Mouse (Mus musculus) liver, embryonic 16.5 days (tissue): ENCODE measurements around the gene Schip1. TPM values are rescaled to one million over a fixed set of nuclear protein-coding genes. Genes with fewer than 3 reads are reported as not detected.

Experiments
- ATAC-seq: fragments of 200-750 bp; cut with Nextera tagmentation; 2 replicates; pipeline ENCODE4 v1.8.0; 2017; ENCODE audit warnings: low read depth, mild to moderate bottlenecking, moderate number of reproducible peaks, moderate library complexity
- H3K27ac ChIP-seq: fragments of 300-500 bp; sonication (generic); 2 replicates; pipeline ENCODE4 v1.5.1; 2014; ENCODE audit warnings: mild to moderate bottlenecking, low read length
- H3K27me3 ChIP-seq: fragments of 300-500 bp; sonication (generic); 2 replicates; pipeline ENCODE4 v1.6.1; 2014; ENCODE audit warnings: low read depth, low read length, mixed read lengths; ENCODE audit not compliant: control insufficient read depth, insufficient read depth
- H3K36me3 ChIP-seq: fragments of 300-500 bp; sonication (generic); 2 replicates; pipeline ENCODE4 v1.6.1; 2014; ENCODE audit warnings: mild to moderate bottlenecking; ENCODE audit not compliant: control insufficient read depth, insufficient read depth
- H3K4me1 ChIP-seq: fragments of 300-500 bp; sonication (generic); 2 replicates; pipeline ENCODE4 v1.6.1; 2014; ENCODE audit warnings: low read depth, low read length, mixed read lengths; ENCODE audit not compliant: control insufficient read depth
- H3K4me2 ChIP-seq: fragments of 300-500 bp; sonication (generic); 2 replicates; pipeline ENCODE4 v1.6.1; 2014; ENCODE audit warnings: low read depth, low read length, mixed read lengths
- H3K4me3 ChIP-seq: fragments of 300-500 bp; sonication (generic); 2 replicates; pipeline ENCODE4 v1.5.1; 2014; ENCODE audit warnings: low read depth, mild to moderate bottlenecking, low read length
- H3K9ac ChIP-seq: fragments of 300-500 bp; sonication (generic); 2 replicates; pipeline ENCODE4 v1.6.1; 2014; ENCODE audit warnings: low read depth, low read length
- H3K9me3 ChIP-seq: fragments of 300-500 bp; sonication (generic); replicated peaks from 2 replicates; pipeline ENCODE4 v1.6.1; 2016; ENCODE audit warnings: low read length; ENCODE audit not compliant: control insufficient read depth
- WGBS: fragments of 180-500 bp; shearing (Covaris S2); extraction: QIAGEN DNeasy Blood & Tissue Kit; methylation state at CpG from one replicate; pipeline ENCODE4 v1.1.7; 2014; ENCODE audit not compliant: insufficient replicate concordance; 5-methylcytosine and 5-hydroxymethylcytosine counted together
- polyA plus RNA-seq: library from polyadenylated mRNA; unstranded; fragments of >200 nt; fragmentation: Nextera tagmentation; extraction: Ambion mirVana; gene quantifications from 2 replicates; pipeline ENCODE4 v1.2.1, GENCODE M21; 2015

The Schip1 gene
- polyA plus RNA-seq, 1 experiment from 2014 or later, result 1.8 TPM

GRCm38 (mm10) chr3:68606730-68607129, 542.1 kb downstream of the Schip1 start:
- no peak overlapping the region for H3K4me3 ChIP-seq
- H3K36me3 ChIP-seq, result no peaks in the 10 kb centered on the region
- H3K9ac ChIP-seq, result no peak overlapping the region
- H3K27ac ChIP-seq, result no peak overlapping the region
- H3K4me1 ChIP-seq, result no peaks in the 10 kb centered on the region
- no peak for ATAC-seq
- 82% methylated on average over 8 of the region's 8 CpGs for WGBS
- H3K27me3 ChIP-seq, result no peaks in the 10 kb centered on the region
- H3K4me2 ChIP-seq, result no peak overlapping the region
- no peaks in the 10 kb centered on the region for H3K9me3 ChIP-seq

- no peaks in the 10 kb centered on the region for H3K36me3 ChIP-seq
Observed at GRCm38 (mm10) chr3:68607336-68607735, 542.7 kb downstream of the Schip1 start.

GRCm38 (mm10) chr3:68608848-68609497, 544.4 kb downstream of the Schip1 start:
- H3K9me3 ChIP-seq, result no peaks in the 10 kb centered on the region
- no peak overlapping the region for H3K4me3 ChIP-seq
- WGBS, result 72% methylated on average over 19 of the region's 19 CpGs
- H3K4me1 ChIP-seq, result no peaks in the 10 kb centered on the region
- no peak overlapping the region for H3K4me2 ChIP-seq
- no peak overlapping the region for H3K27ac ChIP-seq
- no peak for ATAC-seq
- H3K9ac ChIP-seq, result no peak overlapping the region
- no peaks in the 10 kb centered on the region for H3K36me3 ChIP-seq
- no peaks in the 10 kb centered on the region for H3K27me3 ChIP-seq

More at GRCm38 (mm10) chr3:68607336-68607735, 542.7 kb downstream of the Schip1 start:
- H3K27ac ChIP-seq, result no peak overlapping the region
- no peak overlapping the region for H3K4me3 ChIP-seq
- no peaks in the 10 kb centered on the region for H3K9me3 ChIP-seq
- H3K4me1 ChIP-seq, result no peaks in the 10 kb centered on the region
- H3K9ac ChIP-seq, result no peak overlapping the region
- H3K4me2 ChIP-seq, result no peak overlapping the region
- ATAC-seq, result peak; percentile 59; the same call in 1 of the 2 replicates
- 66% methylated on average over 8 of the region's 8 CpGs for WGBS
- no peaks in the 10 kb centered on the region for H3K27me3 ChIP-seq

GRCm38 (mm10) chr3:68610011-68610410, 545.4 kb downstream of the Schip1 start:
- H3K9me3 ChIP-seq, result no peaks in the 10 kb centered on the region
- H3K36me3 ChIP-seq, result no peaks in the 10 kb centered on the region
- H3K4me3 ChIP-seq, result no peak overlapping the region
- H3K9ac ChIP-seq, result no peak overlapping the region
- H3K27ac ChIP-seq, result no peak overlapping the region
- WGBS, result 55% methylated on average over 6 of the region's 6 CpGs
- H3K4me1 ChIP-seq, result no peaks in the 10 kb centered on the region
- ATAC-seq, result no peak
- H3K27me3 ChIP-seq, result no peaks in the 10 kb centered on the region
- no peak overlapping the region for H3K4me2 ChIP-seq

- Histone ChIP-seq H3K9me3 (no peaks in the 10 kb centered on the region), H3K27me3 (no peaks in the 10 kb centered on the region), H3K4me3 (no peak overlapping the region), H3K36me3 (no peaks in the 10 kb centered on the region), H3K9ac (no peak overlapping the region), H3K4me1 (no peaks in the 10 kb centered on the region), H3K27ac (no peak overlapping the region), H3K4me2 (no peak overlapping the region)
- ATAC-seq, result no peak
- 69% methylated on average over 11 of the region's 11 CpGs for WGBS
Observed at GRCm38 (mm10) chr3:68610598-68611261, 546.1 kb downstream of the Schip1 start.

GRCm38 (mm10) chr3:68615042-68615810, 550.6 kb downstream of the Schip1 start:
- Histone ChIP-seq H3K4me1 (no peaks in the 10 kb centered on the region), H3K36me3 (no peaks in the 10 kb centered on the region), H3K27ac (no peak overlapping the region), H3K9me3 (no peaks in the 10 kb centered on the region), H3K9ac (no peak overlapping the region), H3K4me2 (no peak overlapping the region), H3K27me3 (no peaks in the 10 kb centered on the region), H3K4me3 (no peak overlapping the region)
- no peak for ATAC-seq
- WGBS, result 46% methylated on average over 10 of the region's 10 CpGs

GRCm38 (mm10) chr3:68616363-68616762, 551.8 kb downstream of the Schip1 start:
- no peaks in the 10 kb centered on the region for H3K9me3 ChIP-seq
- WGBS, result 15% methylated on average over 12 of the region's 12 CpGs
- H3K4me2 ChIP-seq, result no peak overlapping the region
- H3K4me3 ChIP-seq, result no peak overlapping the region
- no peaks in the 10 kb centered on the region for H3K4me1 ChIP-seq
- peak; percentile 45; the same call in 1 of the 2 replicates for ATAC-seq
- no peak overlapping the region for H3K27ac ChIP-seq
- no peaks in the 10 kb centered on the region for H3K27me3 ChIP-seq
- H3K9ac ChIP-seq, result no peak overlapping the region
- H3K36me3 ChIP-seq, result no peaks in the 10 kb centered on the region

GRCm38 (mm10) chr3:68617708-68618107, 553.1 kb downstream of the Schip1 start:
- Histone ChIP-seq H3K4me1 (no peaks in the 10 kb centered on the region), H3K4me3 (no peak overlapping the region), H3K36me3 (no peaks in the 10 kb centered on the region), H3K27ac (no peak overlapping the region), H3K4me2 (no peak overlapping the region), H3K27me3 (no peaks in the 10 kb centered on the region), H3K9me3 (no peaks in the 10 kb centered on the region), H3K9ac (no peak overlapping the region)
- WGBS, result 71% methylated on average over 10 of the region's 10 CpGs
- ATAC-seq, result no peak

GRCm38 (mm10) chr3:68619097-68619496, 554.5 kb downstream of the Schip1 start:
- WGBS, result 47% methylated on average over 5 of the region's 5 CpGs
- no peaks in the 10 kb centered on the region for H3K27me3 ChIP-seq
- H3K36me3 ChIP-seq, result no peaks in the 10 kb centered on the region
- H3K27ac ChIP-seq, result no peak overlapping the region
- H3K4me3 ChIP-seq, result no peak overlapping the region
- no peak overlapping the region for H3K4me2 ChIP-seq
- no peak for ATAC-seq
- no peaks in the 10 kb centered on the region for H3K9me3 ChIP-seq
- H3K9ac ChIP-seq, result no peak overlapping the region
- no peaks in the 10 kb centered on the region for H3K4me1 ChIP-seq
